Mouse (Mus musculus): ENCODE data around the gene Trp53tg5.

Gene Trp53tg5

GRCm38 (mm10) chr2:164496331-164496730 lies 22.8 kb upstream of the Trp53tg5 start:
- WGBS = 35% methylated on average over 1 of the region's 1 CpGs

GRCm38 (mm10) chr2:164494126-164494525 lies 20.6 kb upstream of the Trp53tg5 start:
- 56% methylated on average over 2 of the region's 2 CpGs for WGBS

DNA sequence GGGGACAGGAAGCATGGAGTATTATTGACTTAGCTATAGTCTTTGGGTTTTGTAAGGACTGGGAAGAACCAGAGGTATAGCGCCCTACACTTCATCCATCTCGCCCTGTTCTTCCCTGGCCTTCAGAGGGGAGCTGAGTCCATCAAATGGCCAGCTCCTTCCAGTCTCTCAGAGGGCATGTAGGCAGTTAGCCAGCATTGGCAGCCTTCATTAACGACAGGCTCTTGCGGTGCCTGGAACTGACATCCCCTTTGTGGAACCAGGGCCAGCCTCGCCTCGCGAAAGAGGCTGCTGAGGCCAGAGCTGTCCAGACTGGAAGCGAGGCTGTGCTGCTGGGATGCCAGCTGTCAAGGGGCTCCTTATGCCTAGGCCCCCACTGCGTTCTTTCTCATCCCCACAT lies 14.3 kb upstream of the Trp53tg5 start:
- 44% methylated on average over 9 of the region's 9 CpGs for WGBS

DNA sequence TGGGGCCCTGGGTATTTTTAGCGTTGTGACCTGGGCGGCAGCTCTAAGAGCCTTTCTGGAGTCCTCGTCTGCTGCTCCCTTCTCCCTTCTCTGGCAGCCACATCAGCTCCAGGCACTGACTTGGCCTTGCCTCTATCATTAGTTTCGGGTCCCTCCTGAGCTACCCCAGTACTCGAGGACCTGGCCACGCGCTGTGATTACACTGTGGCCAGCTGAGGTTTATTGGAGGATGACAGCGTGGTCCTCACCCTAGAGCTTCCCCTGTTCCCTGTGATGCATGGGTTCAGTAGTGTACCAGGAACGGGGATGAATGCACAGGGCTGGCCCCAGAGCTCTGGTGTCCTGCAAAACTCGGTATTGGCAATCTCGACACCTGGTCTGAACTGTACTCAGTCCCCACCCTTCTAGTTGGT lies 13.6 kb upstream of the Trp53tg5 start:
- 6% methylated on average over 11 of the region's 11 CpGs for WGBS

DNA sequence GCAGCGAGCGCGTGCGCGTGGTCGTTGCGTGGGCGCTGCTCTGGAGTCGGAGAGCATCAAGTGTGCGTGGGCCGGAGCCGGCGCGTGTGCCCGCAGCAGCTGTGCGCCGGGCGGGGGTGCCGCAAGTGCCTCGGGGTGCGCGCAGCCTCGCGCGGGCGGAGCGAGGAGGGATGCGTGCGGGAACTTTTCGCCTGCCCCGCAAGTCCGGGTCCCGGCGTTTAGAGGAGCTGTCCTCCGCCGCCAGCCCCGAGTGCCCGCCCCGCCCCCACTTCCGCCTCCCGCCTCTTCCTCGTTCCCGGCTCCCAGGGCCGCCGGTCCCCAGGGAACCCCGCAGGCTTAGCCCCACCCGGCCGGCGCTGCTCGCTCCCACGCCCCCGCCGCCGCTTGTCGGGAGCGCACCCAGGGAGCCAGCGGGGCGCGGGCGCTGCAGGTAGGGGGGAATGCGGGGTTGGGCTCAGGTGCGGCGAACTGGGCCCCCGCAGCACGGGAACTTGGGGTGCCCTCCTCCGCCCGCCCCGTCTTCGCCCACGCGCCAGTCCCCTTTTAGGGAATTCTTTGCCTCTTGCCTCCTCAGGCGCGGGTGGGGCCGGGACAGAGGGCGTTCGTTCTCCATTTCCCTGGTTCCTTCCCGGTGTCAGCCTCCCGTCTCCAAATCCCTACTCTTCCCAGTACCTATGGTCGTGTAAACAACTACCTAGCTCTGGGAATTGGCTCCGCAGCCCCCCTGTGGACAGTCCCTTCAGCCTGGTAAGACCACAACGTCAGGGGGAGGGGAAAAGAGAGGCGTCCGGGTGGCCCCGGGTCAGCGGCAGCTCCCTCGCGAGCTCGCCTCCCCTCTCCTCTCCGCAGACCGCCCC lies 13.0 kb upstream of the Trp53tg5 start:
- WGBS = 2% methylated on average over 88 of the region's 90 CpGs

GRCm38 (mm10) chr2:164485681-164486257 lies 12.2 kb upstream of the Trp53tg5 start, which contains the start of gene Dbndd2:
Dbndd2 (plus strand) TSS chr2:164486106.
- under 1% methylated on average over 26 of the region's 26 CpGs for WGBS

DNA sequence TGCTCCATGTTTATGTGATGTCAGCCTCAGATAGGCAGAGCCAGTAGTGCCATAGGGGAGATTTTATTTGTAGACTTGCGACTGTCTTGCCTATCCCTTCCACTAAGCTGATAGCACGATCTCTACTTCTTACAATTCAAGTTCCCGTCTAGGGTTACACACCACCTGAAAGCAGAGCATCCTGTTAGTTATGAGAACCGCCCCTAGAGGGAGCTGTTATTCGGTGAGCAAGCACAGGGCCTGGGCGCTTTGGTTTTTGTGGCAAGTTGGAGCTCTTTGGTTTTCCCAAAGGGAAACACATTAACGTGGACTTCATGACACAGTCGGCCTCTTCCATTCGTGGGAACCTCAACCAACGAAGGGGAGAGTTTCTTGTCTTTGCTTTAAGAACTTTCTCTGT lies 3.3 kb downstream of the Trp53tg5 start:
- 37% methylated on average over 10 of the region's 10 CpGs for WGBS

DNA sequence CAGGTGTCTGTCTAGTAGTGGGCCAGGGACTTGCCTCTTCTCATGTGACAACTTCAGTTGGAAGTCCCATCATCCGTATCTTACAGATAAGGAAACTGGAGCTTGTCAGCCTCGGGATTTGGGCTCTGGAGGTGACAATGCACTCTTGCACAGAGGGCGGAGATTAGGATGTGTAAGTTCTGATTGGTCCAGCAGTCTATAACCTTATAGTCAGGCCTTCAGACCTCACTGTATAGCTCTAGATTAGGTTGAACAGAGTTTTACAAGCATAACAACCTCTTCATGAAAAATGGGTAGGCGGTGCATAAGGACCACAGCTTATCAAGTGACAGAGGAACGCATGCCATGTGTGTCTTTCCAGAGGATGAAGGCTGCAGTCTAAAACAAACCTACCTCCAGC lies 6.7 kb downstream of the Trp53tg5 start:
- WGBS = 83% methylated on average over 5 of the region's 5 CpGs

GRCm38 (mm10) chr2:164460745-164461551 lies 12.6 kb downstream of the Trp53tg5 start, which contains the start of gene Gm20458:
Gm20458 (plus strand) TSS chr2:164460967.
- under 1% methylated on average over 74 of the region's 79 CpGs for WGBS

DNA sequence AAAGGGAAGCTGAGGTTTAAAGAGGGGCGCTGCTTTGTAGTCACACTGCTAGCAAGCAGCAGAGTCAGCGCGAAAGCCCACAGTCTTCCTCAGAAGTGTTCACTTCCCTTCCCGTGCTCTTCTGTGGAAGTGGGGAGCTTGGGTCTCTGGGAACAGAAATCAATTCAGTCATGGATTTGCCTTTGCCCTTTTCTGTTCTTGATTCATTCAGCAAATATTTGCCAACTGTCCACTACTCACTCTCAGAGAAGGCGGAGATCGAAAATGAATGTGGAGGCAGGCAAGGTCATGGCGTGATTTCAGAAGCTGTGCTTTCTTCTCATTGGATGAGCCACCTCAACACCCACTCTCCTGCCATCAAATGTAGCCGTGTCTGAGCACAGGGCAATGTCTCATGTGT lies 15.0 kb downstream of the Trp53tg5 start:
- 86% methylated on average over 8 of the region's 8 CpGs for WGBS

DNA sequence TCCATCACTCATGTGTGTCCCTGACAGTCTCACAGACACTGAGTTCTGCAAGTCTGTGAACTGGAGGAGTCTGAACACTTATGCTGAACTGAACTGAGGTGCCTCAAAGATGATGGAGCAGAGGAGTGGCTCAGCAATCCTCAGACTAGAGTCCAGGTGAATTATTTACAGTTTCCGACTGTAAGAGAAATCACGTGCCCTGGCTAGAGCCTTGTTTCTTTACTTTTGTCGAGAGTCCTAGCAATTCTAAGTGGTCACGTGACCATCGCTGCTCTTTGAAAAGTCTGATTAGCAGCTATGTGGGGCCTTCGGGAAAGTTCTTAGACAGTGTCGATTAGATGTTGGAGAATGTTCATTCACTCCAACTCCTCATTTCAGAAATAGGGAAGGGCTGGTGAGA lies 15.6 kb downstream of the Trp53tg5 start:
- WGBS = 59% methylated on average over 7 of the region's 7 CpGs

DNA sequence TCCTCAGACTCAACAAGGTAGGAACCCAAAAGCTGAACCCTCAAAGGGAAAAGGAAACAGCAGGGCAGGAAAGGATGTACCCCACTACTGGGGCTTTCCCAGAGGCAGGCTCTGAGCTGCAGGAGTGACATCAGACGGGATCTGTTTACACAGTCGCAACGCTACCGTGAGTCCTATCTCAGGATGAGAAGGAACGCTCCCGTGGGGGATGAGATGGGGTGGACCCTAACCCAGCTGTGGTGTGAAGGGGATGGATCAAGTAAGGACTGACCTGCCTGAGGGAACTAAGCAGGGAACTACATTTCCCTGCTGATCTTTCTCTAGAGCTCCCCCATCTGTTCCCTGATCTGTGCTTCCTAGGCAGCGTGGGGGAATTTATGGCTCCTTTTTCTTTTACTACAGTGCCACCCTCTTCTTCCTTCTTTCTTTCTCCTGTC lies 16.6 kb downstream of the Trp53tg5 start, which contains the start of gene Sys1:
TSS of gene Sys1 (plus strand) at position 101 of the 437 bp plus-strand sequence.
- 2% methylated on average over 7 of the region's 7 CpGs for WGBS

DNA sequence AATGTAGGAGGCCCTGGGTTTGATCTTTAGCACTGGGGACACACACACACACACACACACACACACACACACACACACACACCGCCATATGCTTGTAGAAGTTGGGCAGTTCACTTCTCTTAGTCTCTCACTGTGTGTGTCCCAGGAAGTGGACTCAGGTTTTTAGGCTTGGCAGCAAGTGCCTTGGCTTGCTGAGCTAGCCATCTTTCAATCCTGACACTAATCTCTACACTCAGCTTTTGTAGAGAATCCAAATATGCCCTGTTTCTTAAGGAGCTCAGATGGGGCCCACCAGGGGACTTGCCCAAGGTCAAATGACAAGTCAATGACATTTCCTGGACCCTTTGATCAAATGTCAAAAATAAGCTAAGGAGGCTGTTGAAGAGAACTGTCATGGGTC lies 17.1 kb downstream of the Trp53tg5 start:
- 89% methylated on average over 1 of the region's 1 CpGs for WGBS

DNA sequence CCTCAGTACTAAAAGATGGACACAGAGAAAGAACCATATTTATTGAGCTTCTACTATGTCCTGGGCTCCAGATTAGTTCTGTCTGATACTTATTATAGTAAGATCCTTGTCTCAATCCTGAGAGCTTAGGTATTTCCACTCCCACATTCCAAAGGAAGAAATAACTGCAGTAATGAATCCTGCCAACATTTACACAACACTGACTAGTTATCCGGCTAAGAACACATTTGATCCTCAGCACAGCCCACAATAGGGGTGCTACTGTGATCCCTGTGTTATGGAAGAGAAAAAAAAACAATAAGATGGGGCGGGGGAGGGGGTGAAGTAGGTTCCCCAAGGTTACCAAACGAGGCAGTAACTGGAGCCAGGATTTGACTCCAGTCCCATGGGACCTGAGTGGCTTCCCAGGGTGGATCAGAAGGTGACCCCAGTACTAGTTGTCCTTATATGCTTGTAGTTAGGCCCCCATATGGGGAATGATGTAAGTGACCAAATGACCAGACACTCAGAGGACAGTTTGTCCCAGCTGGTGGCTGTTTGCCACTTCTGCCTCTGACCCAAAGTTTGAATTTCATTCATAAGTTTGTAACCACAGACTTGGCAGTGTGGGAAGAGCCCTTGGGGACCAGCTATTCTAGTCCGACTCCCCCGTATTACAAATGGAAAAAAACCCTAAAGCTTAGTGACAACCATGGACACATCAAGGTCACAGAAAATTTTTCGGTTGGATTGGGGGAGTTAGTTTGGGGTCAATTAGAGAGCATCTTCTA lies 17.9 kb downstream of the Trp53tg5 start:
- WGBS = 63% methylated on average over 6 of the region's 6 CpGs

GRCm38 (mm10) chr2:164454846-164455245 lies 18.7 kb downstream of the Trp53tg5 start:
- WGBS = 31% methylated on average over 10 of the region's 10 CpGs

DNA sequence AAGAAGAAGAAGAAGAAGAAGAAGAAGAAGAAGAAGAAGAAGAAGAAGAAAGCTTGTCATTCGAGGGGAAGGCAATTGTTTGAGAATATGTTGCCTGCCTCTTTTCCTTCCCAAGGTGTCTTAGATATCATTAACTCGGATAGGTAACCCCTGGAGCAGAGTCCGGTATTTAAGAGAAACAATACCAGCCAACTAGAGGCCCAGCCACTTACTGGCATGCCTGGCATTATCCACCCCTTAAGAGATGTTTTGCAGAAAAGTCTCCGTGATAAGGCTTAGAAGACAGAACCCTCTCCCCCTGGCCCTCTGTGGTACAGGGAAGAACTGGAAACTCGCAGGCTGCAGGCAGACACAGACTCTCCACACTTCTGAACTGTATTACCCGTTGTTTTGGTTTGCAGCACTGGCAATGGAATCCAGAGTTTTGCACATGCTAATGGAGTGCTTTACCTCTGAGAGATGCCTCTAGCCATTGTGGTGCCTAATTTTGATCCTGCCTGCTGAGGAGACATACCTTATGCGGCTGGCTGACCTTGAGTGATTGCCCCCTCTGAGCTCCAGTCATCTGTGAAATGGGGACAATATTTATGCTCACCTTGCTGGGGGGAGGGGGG lies 19.5 kb downstream of the Trp53tg5 start:
- WGBS = 84% methylated on average over 7 of the region's 7 CpGs

DNA sequence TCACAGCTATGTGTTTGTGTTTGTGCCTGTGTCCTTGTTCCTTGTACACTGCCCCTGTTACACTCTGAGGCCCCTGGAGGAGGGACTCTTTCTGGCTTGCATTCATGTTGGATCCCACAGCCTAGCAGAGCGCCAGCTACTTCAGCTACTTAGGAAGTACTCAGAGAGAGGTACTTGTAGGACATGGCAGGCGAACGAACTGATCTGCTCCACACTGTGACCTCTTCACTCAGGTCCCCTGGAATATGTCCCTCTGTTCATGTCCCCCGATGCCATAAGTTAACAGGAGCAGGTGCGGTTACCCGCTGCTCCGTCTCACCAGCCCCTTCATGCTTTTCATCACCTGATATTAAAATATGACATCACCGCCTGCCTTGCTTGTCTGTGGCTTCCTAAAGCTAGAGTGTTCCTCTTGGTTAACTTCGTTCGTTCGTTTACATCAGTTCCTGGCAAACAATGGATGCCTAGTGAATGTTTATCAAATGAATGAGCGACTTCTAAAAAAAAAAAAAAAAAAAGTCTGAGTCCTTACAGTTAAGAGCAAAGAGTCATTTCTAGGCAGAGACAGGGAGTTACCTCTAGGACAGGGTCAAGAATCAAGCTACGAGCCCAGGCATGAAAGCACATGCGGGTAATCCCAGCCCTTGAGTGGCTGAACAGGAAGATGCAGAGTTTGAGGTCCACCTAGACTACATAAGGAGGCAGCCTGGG lies 20.3 kb downstream of the Trp53tg5 start:
- WGBS = 87% methylated on average over 14 of the region's 14 CpGs

DNA sequence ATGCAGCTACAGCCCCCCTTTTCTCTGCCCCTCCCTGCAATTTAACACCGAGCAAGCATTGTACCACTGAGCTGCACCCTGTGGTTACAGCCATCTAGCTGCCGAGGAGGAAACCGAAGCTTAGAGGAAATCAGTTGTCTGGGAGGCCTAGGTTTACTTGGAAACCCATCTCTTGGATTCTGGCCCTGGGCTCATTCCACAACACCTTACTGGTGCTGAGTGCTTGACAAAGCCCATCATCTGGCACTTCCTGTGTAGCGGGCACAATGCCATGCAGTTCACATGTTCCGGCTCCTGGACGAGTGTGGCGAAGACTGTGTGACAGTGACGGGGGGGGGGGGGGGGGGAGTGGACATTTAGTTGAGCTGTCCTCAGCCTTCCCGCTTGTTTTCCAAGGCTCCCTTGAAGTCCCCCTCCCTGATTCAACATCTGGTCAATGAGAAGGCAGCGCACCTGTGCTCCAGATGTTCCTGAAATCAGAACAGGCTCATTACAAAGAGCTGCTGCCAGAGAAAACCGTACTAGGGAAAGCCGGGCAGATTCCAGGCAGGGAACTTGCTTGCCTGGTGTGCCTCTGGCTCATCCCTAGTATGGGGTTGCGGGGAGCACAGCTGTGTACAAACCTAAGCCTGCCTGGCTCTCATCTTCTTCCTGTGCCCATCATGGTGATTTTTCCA lies 21.4 kb downstream of the Trp53tg5 start:
- WGBS = 56% methylated on average over 13 of the region's 13 CpGs

GRCm38 (mm10) chr2:164449341-164450042 lies 24.0 kb downstream of the Trp53tg5 start:
- 92% methylated on average over 14 of the region's 14 CpGs for WGBS

All from cerebral cortex, adult 2 months (tissue).